Mouse (Mus musculus) cerebellum, adult 2 months (tissue): ENCODE measurements around the gene Rnf32. TPM values are rescaled to one million over a fixed set of nuclear protein-coding genes. Genes with fewer than 3 reads are reported as not detected.

Source experiments
- DNase-seq, 2 experiments: peaks; one replicate each; pipeline ENCODE4 v3.0.0; 2021
- H3K27ac ChIP-seq: fragments of 200-500 bp; 2 replicates; pipeline ENCODE4 v1.5.1; 2012; ENCODE audit warnings: low read length, control low read depth, inconsistent platforms; ENCODE audit not compliant: insufficient read depth
- H3K27me3 ChIP-seq: fragments of 200-500 bp; 2 replicates; pipeline ENCODE4 v1.6.1; 2012; ENCODE audit warnings: inconsistent platforms, mild to moderate bottlenecking, low read length, moderate library complexity; ENCODE audit not compliant: control insufficient read depth, insufficient read depth
- H3K4me1 ChIP-seq: fragments of 200-500 bp; 2 replicates; pipeline ENCODE4 v1.6.1; 2011; ENCODE audit warnings: low read length; ENCODE audit not compliant: control insufficient read depth, insufficient read depth
- H3K4me3 ChIP-seq: fragments of 200-500 bp; replicated peaks from 2 replicates; pipeline ENCODE3; 2011; ENCODE audit warnings: mild to moderate bottlenecking, low read depth, low read length, control low read depth; ENCODE audit not compliant: insufficient read depth
- CTCF ChIP-seq: fragments of 200-500 bp; IDR thresholded peaks from 2 replicates; pipeline ENCODE4 v1.5.1; 2011; ENCODE audit warnings: low read depth, mild to moderate bottlenecking, control low read depth, low read length, moderate library complexity, borderline replicate concordance; ENCODE audit not compliant: insufficient read depth
- POLR2A ChIP-seq: fragments of 200-500 bp; IDR thresholded peaks from 2 replicates; pipeline ENCODE4 v1.6.1; 2011; ENCODE audit warnings: low read length, control low read depth, borderline replicate concordance; ENCODE audit not compliant: insufficient read depth
- WGBS: fragments of 180-500 bp; shearing (Covaris S2); methylation state at CpG from one replicate; pipeline ENCODE4 v1.1.7; 2018; 5-methylcytosine and 5-hydroxymethylcytosine counted together
- polyA plus RNA-seq: library from polyadenylated mRNA; depleted of rRNA; stranded (reverse); fragments of >200 nt; gene quantifications from 2 replicates; pipeline ENCODE4 v1.2.3, GENCODE M21; 2012; rRNA removed

Rnf32 gene
- polyA plus RNA-seq, 1 experiment: 8.7 TPM

- DNase-seq: no peak
- 73% methylated on average over 2 of the region's 2 CpGs for WGBS
- no peaks in the 10 kb centered on the region for H3K27me3 ChIP-seq
- no peaks in the 10 kb centered on the region for H3K4me1 ChIP-seq
- H3K4me3 ChIP-seq: no peak overlapping the region
- no peak overlapping the region for H3K27ac ChIP-seq
- no peak for TF ChIP-seq POLR2A
- no peak for TF ChIP-seq CTCF
Observed at GRCm38 (mm10) chr5:29230481-29230880, 34.7 kb downstream of the Rnf32 start.

DNA sequence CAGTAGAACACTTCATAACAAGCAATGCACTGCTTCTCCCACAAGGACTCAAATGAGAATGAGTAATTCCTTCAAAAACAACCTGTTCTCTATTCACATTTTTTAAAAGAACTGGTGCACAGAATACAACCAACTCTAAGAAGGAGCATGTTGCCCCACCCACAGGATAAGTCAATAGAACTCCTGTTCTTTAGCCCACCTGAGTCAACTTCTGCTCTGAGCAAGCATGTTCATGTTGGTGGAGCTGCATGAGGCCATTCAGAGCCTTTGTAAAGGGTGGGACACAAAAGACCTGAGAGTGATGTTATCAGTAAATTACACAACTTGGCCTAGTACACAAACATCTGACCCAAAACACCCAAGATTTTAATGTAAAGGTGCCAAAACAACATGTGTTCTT is 42.6 kb downstream of the Rnf32 start:
- DNase-seq: no peak
- TF ChIP-seq POLR2A: no peak
- TF ChIP-seq CTCF: no peak
- H3K27me3 ChIP-seq: no peaks in the 10 kb centered on the region
- H3K27ac ChIP-seq: no peak overlapping the region
- no peak overlapping the region for H3K4me3 ChIP-seq
- no peaks in the 10 kb centered on the region for H3K4me1 ChIP-seq

- no peak for DNase-seq
- WGBS: 50% methylated on average over 1 of the region's 1 CpGs
- Histone ChIP-seq H3K4me1 (no peaks in the 10 kb centered on the region), H3K27ac (no peak overlapping the region), H3K4me3 (no peak overlapping the region), H3K27me3 (no peaks in the 10 kb centered on the region)
- TF ChIP-seq POLR2A (no peak), CTCF (no peak)
Observed at GRCm38 (mm10) chr5:29244769-29245168, 49.0 kb downstream of the Rnf32 start.

- H3K4me1 ChIP-seq: no peaks in the 10 kb centered on the region
- no peaks in the 10 kb centered on the region for H3K27me3 ChIP-seq
- TF ChIP-seq POLR2A (no peak), CTCF (no peak)
- no peak overlapping the region for H3K27ac ChIP-seq
- DNase-seq: no peak
- H3K4me3 ChIP-seq: no peak overlapping the region
- 43% methylated on average over 8 of the region's 8 CpGs for WGBS
Observed at GRCm38 (mm10) chr5:29250795-29251495, 55.2 kb downstream of the Rnf32 start.

DNA sequence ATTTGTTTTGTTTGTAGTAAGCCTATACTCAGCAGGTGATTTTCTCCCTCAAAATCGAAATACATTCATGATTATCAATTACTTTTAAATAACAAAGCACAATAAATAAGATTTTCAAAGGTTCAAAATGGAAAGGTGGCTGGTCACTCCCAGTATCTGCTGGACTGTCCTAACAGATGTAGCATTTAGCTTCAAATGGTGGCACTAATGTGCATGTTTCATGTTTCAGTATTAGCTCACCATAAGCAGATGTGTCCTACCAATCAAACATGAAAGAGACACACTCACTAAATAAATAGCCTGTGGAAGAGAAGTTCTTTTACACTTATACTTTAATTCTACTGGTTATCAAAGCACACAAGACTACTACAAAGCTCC is 55.7 kb downstream of the Rnf32 start:
- Histone ChIP-seq H3K4me3 (no peak overlapping the region), H3K27me3 (no peaks in the 10 kb centered on the region), H3K27ac (no peak overlapping the region), H3K4me1 (no peaks in the 10 kb centered on the region)
- 53% methylated on average over 1 of the region's 1 CpGs for WGBS
- no peak for DNase-seq
- TF ChIP-seq CTCF (no peak), POLR2A (no peak)

GRCm38 (mm10) chr5:29253876-29254275 is 58.1 kb downstream of the Rnf32 start:
- Histone ChIP-seq H3K27ac (no peak overlapping the region), H3K27me3 (no peaks in the 10 kb centered on the region), H3K4me1 (no peaks in the 10 kb centered on the region), H3K4me3 (no peak overlapping the region)
- no peak for DNase-seq
- TF ChIP-seq POLR2A: no peak
- WGBS: 59% methylated on average over 2 of the region's 2 CpGs

DNA sequence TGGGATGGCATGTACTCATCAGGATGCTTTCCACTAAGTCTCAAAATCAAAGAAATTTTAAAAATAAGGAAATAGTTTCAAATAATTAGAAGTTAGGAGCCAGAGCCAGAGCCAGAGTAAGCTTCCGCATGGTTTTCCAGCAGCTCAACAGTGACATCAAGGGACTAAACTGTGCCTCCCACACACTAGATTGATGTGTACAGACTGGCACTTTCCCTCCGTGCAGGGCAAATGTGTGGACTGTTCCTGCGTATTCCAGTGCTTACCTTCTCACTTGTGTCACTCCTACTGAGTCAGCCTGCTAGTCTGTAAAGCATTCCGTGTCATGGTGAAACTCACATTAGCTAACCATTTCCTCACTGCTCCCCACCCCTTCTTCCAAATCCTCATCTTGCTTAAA is 75.1 kb downstream of the Rnf32 start:
- Histone ChIP-seq H3K27ac (no peak overlapping the region), H3K4me1 (no peaks in the 10 kb centered on the region), H3K27me3 (no peaks in the 10 kb centered on the region), H3K4me3 (no peak overlapping the region)
- 67% methylated on average over 4 of the region's 4 CpGs for WGBS
- DNase-seq: no peak
- TF ChIP-seq POLR2A (no peak), CTCF (no peak)

- DNase-seq: peak in 1 of 2 experiments; percentile 6
- no peaks in the 10 kb centered on the region for H3K27me3 ChIP-seq
- no peak overlapping the region for H3K4me3 ChIP-seq
- no peaks in the 10 kb centered on the region for H3K4me1 ChIP-seq
- 45% methylated on average over 2 of the region's 2 CpGs for WGBS
- TF ChIP-seq CTCF: no peak
- TF ChIP-seq POLR2A: no peak
- H3K27ac ChIP-seq: no peak overlapping the region
Observed at GRCm38 (mm10) chr5:29273426-29273825, 77.6 kb downstream of the Rnf32 start.

GRCm38 (mm10) chr5:29274746-29275145 is 79.0 kb downstream of the Rnf32 start:
- no peak for TF ChIP-seq POLR2A
- H3K27me3 ChIP-seq: no peaks in the 10 kb centered on the region
- H3K4me1 ChIP-seq: no peaks in the 10 kb centered on the region
- DNase-seq: no peak
- no peak overlapping the region for H3K27ac ChIP-seq
- no peak overlapping the region for H3K4me3 ChIP-seq

Other genes with a start within 250 kb of the Rnf32 start
- gene Lmbr1, start 182.4 kb downstream of the Rnf32 start, polyA plus RNA-seq: 14.0 and 14.1 TPM in 2 replicates
- 19.2 and 20.2 TPM in 2 replicates for gene Nom1, start 238.7 kb downstream of the Rnf32 start, polyA plus RNA-seq